Mouse (Mus musculus): ENCODE results near the gene Ptprq. TPM values are rescaled to one million over a fixed set of nuclear protein-coding genes. Genes with fewer than 3 reads are reported as not detected.
A peak's percentile ranks its signal among the peaks of the same experiment; 100 is the strongest.

The Ptprq gene
- polyA plus RNA-seq, 1 experiment from 2014 or later, result 0.18 TPM

GRCm38 (mm10) chr10:107485870-107486269 is 234.0 kb downstream of the Ptprq start, which contains the start of gene Myf5:
Myf5 (minus strand) TSS chr10:107486134.
- no peaks in the 10 kb centered on the region for H3K36me3 ChIP-seq
- H3K4me1 ChIP-seq, result peaks cover 3% of the 10 kb centered on the region; the same call in 1 of the 2 replicates
- H3K9me3 ChIP-seq, result no peaks in the 10 kb centered on the region
- H3K4me2 ChIP-seq, result no peak within 1 kb of the TSS
- H3K4me3 ChIP-seq, result peak within 1 kb of the TSS; percentile 18
- peaks cover 11% of the 10 kb centered on the region; the same call in 1 of the 2 replicates for H3K27me3 ChIP-seq
- peak; percentile 52; the same call in 1 of the 2 replicates for ATAC-seq (ENCODE audit: insufficient number of reproducible peaks, low FRiP score, low TSS enrichment, low read depth)
- H3K27ac ChIP-seq, result 0 out of 2 replicates have a peak within 1 kb of the TSS, but pooled peaks have one; percentile 30
- 30% methylated on average over 8 of the region's 8 CpGs for WGBS
- H3K9ac ChIP-seq, result no peak within 1 kb of the TSS

- no peak overlapping the region for H3K9ac ChIP-seq
- peaks cover 11% of the 10 kb centered on the region; the same call in 1 of the 2 replicates for H3K27me3 ChIP-seq
- H3K36me3 ChIP-seq, result no peaks in the 10 kb centered on the region
- peak overlapping the region; percentile 18 for H3K4me3 ChIP-seq
- 55% methylated on average over 10 of the region's 10 CpGs for WGBS
- no peaks in the 10 kb centered on the region for H3K9me3 ChIP-seq
- H3K4me2 ChIP-seq, result no peak overlapping the region
- H3K4me1 ChIP-seq, result peaks cover 3% of the 10 kb centered on the region; the same call in 1 of the 2 replicates
- no peak for ATAC-seq (ENCODE audit: insufficient number of reproducible peaks, low FRiP score, low TSS enrichment, low read depth)
- H3K27ac ChIP-seq, result no peak overlapping the region
Observed at GRCm38 (mm10) chr10:107484050-107484449, 235.8 kb downstream of the Ptprq start.

GRCm38 (mm10) chr10:107473497-107473896 is 246.4 kb downstream of the Ptprq start:
- WGBS, result 40% methylated on average over 2 of the region's 2 CpGs

GRCm38 (mm10) chr10:107471712-107472111 is 248.1 kb downstream of the Ptprq start:
- H3K36me3 ChIP-seq, result no peaks in the 10 kb centered on the region
- no peak overlapping the region for H3K4me2 ChIP-seq
- H3K9me3 ChIP-seq, result no peaks in the 10 kb centered on the region
- no peaks in the 10 kb centered on the region for H3K4me1 ChIP-seq
- H3K27me3 ChIP-seq, result no peaks in the 10 kb centered on the region
- no peak overlapping the region for H3K27ac ChIP-seq
- no peak for ATAC-seq (ENCODE audit: insufficient number of reproducible peaks, low FRiP score, low TSS enrichment, low read depth)
- WGBS, result 82% methylated on average over 5 of the region's 5 CpGs
- no peak overlapping the region for H3K9ac ChIP-seq
- H3K4me3 ChIP-seq, result no peak overlapping the region

More at GRCm38 (mm10) chr10:107473497-107473896, 246.4 kb downstream of the Ptprq start:
- Histone ChIP-seq H3K27me3 (no peaks in the 10 kb centered on the region), H3K27ac (no peak overlapping the region), H3K4me3 (no peak overlapping the region), H3K4me1 (no peaks in the 10 kb centered on the region), H3K36me3 (no peaks in the 10 kb centered on the region), H3K9me3 (no peaks in the 10 kb centered on the region), H3K4me2 (no peak overlapping the region), H3K9ac (no peak overlapping the region)
- no peak for ATAC-seq (ENCODE audit: insufficient number of reproducible peaks, low FRiP score, low TSS enrichment, low read depth)

GRCm38 (mm10) chr10:107467819-107468218 is 252.0 kb downstream of the Ptprq start:
- Histone ChIP-seq H3K9ac (no peak overlapping the region), H3K27me3 (no peaks in the 10 kb centered on the region), H3K9me3 (no peaks in the 10 kb centered on the region), H3K4me1 (no peaks in the 10 kb centered on the region), H3K4me2 (no peak overlapping the region), H3K36me3 (no peaks in the 10 kb centered on the region), H3K4me3 (no peak overlapping the region), H3K27ac (no peak overlapping the region)
- WGBS, result 81% methylated on average over 7 of the region's 7 CpGs
- ATAC-seq (ENCODE audit: insufficient number of reproducible peaks, low FRiP score, low TSS enrichment, low read depth), result no peak

Small RNA genes lying within 50 kb of the gene (microRNA-seq; reads per million reads assigned to microRNA genes)
- gene Gm44403, result not detected

Other genes with a start within 250 kb of the Ptprq start
- 12.5 and 23.7 TPM in 2 replicates for gene Myf5, start 233.9 kb downstream of the Ptprq start, polyA plus RNA-seq (2015; fragmentation: Nextera tagmentation; extraction: Ambion mirVana)
- 5.9 and 28.8 TPM in 2 replicates for gene Myf6, start 225.3 kb downstream of the Ptprq start, polyA plus RNA-seq (2015; fragmentation: Nextera tagmentation; extraction: Ambion mirVana)
- 0.20 and 0.77 TPM in 2 replicates for gene Otogl, start 192.1 kb upstream of the Ptprq start, polyA plus RNA-seq (2015; fragmentation: Nextera tagmentation; extraction: Ambion mirVana)

Data from limb, embryonic 15.5 days (tissue).